Mouse (Mus musculus) megakaryocyte, embryonic 14.5 days (primary cell): ENCODE data around the gene Tppp.

Source experiments
- FLI1 ChIP-seq: IDR thresholded peaks from 2 replicates; pipeline ENCODE4 v1.6.1; 2012; ENCODE audit warnings: low read length, inconsistent platforms, mixed read lengths
- GATA1 ChIP-seq: IDR thresholded peaks from 3 replicates; pipeline ENCODE4 v1.6.1; 2012; ENCODE audit warnings: mixed read lengths, low read length, inconsistent platforms, borderline replicate concordance

DNA sequence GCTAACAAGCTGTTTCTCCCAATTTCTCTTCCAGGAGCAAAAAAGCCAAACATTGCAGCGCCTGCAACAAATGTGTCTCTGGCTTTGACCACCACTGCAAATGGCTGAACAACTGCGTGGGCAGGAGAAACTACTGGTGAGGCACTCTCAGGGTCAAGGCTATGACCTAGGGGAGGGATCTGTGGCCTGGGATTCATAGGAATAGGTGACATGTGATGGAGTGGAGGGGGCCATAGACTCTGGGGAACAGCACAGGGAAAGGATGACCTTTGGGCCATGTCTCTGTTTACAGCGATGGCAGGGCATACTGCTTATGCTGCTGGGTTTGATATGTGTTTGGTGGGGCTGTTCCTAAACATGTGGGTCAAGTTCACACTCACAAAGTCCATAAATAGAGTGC, 34.7 kb upstream of the Tppp start:
- TF ChIP-seq GATA1 = no peak
- no peak for TF ChIP-seq FLI1
